Mouse (Mus musculus) heart, adult 9 months (tissue): Measurements from ENCODE around the gene Nat8f5.
A peak's percentile ranks its signal among the peaks of the same experiment; 100 is the strongest.
"Not testable (repeated sequence)": the region's sequence is repeated elsewhere in the genome, so short reads cannot be mapped to it uniquely, and the experiment has no call there.

Experiments
- DNase-seq, 2 experiments: peaks; one replicate each; pipeline ENCODE4 v3.0.0; 2022; ENCODE audit warnings: low spot score in 2 of 2

The Nat8f5 gene

DNA sequence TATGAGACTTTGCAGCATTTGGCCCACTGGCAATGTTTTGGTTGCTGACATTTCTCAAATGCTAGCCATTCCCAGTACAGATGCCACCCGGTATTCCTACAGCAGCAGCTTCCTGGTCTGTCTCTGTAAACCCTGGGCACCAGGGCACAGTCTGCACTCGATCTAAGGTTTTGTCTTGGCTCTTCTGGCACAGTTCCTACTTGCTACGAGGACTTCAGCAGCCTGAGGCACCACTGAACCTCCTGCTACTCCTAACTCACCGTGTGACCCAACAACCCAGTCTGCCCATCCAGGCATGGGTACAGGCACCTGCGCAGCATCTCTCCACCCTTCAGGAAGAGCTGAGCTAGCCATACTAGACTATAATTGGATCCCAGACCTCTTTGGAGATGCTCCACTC lies 15.3 kb upstream of the Nat8f5 start:
- DNase-seq: not testable (repeated sequence)

DNA sequence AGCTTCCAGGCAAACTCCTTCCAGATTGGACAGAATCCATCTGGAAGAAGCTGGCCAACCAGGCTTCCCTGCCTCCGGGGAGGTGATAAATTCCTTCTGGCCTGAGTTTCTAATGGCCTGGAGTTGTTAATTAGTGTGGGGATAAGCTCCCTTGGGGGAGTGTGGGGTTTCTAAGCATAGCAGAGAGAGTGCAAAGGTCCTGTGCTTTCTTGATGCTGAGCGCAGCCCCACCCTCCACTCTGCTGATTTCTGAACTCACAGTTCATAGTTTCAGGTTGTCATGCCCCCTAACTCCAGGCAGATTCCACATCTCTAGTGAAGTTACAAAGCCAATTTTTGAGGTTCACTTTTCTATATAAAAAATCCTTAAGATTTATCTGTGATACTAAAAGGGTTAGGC lies 14.3 kb upstream of the Nat8f5 start:
- peak; percentile 7 to 12 for DNase-seq

DNA sequence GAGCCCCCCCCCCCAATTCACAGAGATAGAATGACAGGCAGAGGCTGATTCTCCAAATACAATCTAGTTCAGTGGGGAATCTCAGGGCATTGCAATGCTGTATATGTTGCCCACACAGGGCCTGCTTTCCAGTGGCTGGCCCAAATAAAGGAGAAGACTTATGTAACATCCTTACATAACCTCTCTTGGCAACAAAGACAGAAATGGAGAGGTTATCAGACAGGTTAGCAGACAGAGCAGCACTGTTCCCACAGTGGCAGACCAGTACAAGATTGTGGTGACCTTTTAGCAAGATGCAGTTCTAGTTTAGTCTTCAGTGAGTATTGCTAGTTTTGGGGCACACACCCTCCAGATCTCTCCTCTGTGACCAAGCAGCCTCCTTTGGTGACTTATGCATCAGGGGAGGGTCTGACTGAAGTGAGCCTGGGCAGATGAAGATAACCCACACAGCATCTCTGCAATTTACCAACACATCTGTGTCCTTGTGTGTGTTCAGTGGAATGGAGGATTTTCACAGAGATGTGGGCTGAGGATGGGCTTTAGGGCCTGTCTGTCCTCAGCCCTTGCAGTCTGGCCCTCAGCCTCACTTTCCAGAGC lies 13.8 kb upstream of the Nat8f5 start:
- DNase-seq: peak; percentile 46 to 72

DNA sequence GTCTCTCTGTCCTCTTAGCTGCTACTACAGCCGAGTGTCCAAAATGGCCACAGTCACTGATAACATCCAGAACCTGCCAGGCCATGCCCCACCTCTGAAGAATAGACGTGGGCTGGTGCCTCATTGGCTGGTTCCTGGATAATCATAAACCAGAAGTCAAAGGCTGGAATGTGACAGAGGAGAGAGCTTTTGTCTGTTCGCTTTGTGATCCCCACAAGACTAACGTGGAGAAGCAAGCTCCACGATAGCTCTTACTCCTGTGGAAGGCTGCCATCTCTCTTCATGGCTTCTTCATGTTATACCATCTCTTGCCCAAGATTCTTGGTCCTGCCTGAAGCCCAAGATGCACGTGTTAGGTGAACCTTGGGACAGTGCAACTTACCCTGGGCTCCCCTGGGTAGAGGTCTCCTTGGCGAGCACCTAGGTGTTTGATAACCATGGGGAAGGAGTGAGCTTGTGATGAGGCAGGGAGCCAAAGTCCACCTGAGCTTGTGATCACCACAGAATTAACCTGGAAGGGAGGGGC lies 11.1 kb upstream of the Nat8f5 start, which contains the start of gene Nat8:
TSS of gene Nat8 (minus strand) at position 287 of the 526 bp plus-strand sequence.
- no peak for DNase-seq

DNA sequence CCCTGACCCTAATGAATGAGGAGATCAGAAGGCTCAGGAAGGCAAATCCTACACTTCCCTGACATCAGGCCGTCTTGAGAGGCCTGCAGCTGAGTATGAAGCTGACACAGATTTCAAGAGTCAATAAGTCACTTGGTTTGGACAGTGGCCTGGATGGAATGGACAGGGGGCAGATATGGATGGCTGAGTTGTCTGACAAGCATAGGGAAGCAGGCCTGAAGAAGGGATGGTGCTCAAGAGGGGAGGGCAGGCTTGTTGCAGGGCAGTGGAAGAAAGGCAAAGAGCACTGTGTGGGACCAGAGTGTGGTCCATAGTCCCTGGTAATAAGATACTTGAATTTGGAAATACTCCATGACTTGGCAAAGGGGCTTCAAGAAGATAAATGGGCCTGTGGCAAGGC lies 8.7 kb upstream of the Nat8f5 start:
- DNase-seq: no peak

DNA sequence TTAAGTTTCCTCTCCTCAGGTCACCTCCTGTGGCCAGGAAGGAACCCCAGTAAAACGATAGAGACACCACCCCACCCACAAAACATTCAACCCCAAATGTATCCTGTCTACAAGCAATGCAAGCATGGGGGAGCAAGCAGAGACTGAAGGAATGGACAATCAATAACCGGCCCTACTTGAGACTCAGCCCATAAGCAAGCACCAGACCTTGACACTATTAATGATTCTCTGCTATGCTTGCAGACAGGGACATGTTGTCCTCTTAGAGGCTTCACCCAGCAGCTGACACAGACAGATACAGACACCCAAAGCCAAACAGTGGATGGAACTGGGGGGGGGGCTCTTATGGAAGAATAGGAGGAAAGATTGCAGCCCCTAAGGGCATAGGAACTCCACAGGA lies 5.1 kb upstream of the Nat8f5 start:
- no peak for DNase-seq

GRCm38 (mm10) chr6:85823382-85824090 lies 2.8 kb upstream of the Nat8f5 start:
- DNase-seq: no peak

GRCm38 (mm10) chr6:85822286-85822685 lies 1.5 kb upstream of the Nat8f5 start:
- no peak for DNase-seq

GRCm38 (mm10) chr6:85818338-85818737 lies 2.4 kb downstream of the Nat8f5 start:
- no peak for DNase-seq

DNA sequence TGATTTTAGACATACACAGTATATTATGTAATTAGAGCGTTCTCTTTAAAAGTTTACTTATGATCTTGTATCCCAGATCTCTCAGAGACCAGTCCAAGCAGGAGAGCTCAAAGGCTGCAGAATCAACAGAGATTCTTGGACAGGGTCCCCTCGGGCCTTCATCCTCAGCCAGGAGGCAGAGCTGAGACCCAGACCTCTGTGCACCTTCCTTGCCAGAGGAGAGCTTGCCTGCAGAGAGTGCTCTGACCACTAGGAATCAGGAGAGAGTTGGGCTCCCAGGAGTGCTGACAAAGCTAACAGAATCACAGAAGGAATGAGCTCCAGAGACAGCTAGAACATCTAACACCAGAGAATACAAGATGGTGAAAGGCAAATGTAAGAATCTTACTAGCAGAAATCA lies 7.4 kb downstream of the Nat8f5 start:
- no peak for DNase-seq

GRCm38 (mm10) chr6:85810942-85811537 lies 9.7 kb downstream of the Nat8f5 start:
- DNase-seq: peak; percentile 21 to 24

DNA sequence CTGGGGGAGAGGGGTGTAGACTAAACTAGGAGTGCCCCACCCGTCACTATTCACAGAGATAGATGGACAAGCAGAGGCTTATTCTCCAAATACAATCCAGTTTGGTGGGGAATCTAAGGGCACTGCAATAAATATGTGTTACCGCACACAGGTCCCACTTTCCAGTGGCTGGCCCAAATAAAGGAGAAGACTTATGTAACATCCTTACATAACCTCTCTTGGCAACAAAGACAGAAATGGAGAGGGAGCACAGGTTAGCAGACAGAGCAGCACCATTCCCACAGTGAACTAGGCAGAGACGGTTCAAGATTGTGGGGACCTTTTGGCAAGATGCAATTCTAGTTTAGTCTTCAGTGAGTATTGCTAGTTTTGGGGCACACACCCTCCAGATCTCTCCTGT lies 10.3 kb downstream of the Nat8f5 start:
- DNase-seq: not testable (repeated sequence)

- not testable (repeated sequence) for DNase-seq
Observed at GRCm38 (mm10) chr6:85809784-85810183, 11.0 kb downstream of the Nat8f5 start.

GRCm38 (mm10) chr6:85803180-85803579 lies 17.6 kb downstream of the Nat8f5 start:
- peak; percentile 49 to 51 for DNase-seq
